Mouse (Mus musculus): ENCODE measurements at regions not wholly inside any gene's neighbourhood (a gene's known extent, or its start where the extent isn't known, plus 50 kb on each side); places are given as distances from the start of the nearest gene placed in this dataset.

- in situ Hi-C loops (cut with MseI, MboI), result no loop called here
Observed at GRCm38 (mm10) chr2:9683673-9684210, 197.3 kb upstream of the 4930412O13Rik start.

- in situ Hi-C loops (cut with MseI, MboI), result no loop called here
Observed at GRCm38 (mm10) chr2:9688176-9688575, 192.9 kb upstream of the 4930412O13Rik start.

- in situ Hi-C loops (cut with MseI, MboI), result no loop called here
Observed at GRCm38 (mm10) chr2:9689518-9689917, 191.5 kb upstream of the 4930412O13Rik start.

GRCm38 (mm10) chr2:9691506-9691905, 189.5 kb upstream of the 4930412O13Rik start:
- in situ Hi-C loops (cut with MseI, MboI), result no loop called here

- in situ Hi-C loops (cut with MseI, MboI), result no loop called here
Observed at GRCm38 (mm10) chr2:9691906-9692305, 189.1 kb upstream of the 4930412O13Rik start.

- in situ Hi-C loops (cut with MseI, MboI), result no loop called here
Observed at GRCm38 (mm10) chr2:9693351-9693750, 187.7 kb upstream of the 4930412O13Rik start.

GRCm38 (mm10) chr2:9694178-9694577, 186.9 kb upstream of the 4930412O13Rik start:
- in situ Hi-C loops (cut with MseI, MboI), result no loop called here

- in situ Hi-C loops (cut with MseI, MboI), result no loop called here
Observed at GRCm38 (mm10) chr2:9697591-9698345, 183.3 kb upstream of the 4930412O13Rik start.

GRCm38 (mm10) chr2:9704266-9704665, 176.8 kb upstream of the 4930412O13Rik start:
- in situ Hi-C loops (cut with MseI, MboI), result no loop called here

GRCm38 (mm10) chr2:9709466-9709865, 171.6 kb upstream of the 4930412O13Rik start:
- in situ Hi-C loops (cut with MseI, MboI), result no loop called here

GRCm38 (mm10) chr2:9717904-9718303, 163.1 kb upstream of the 4930412O13Rik start:
- in situ Hi-C loops (cut with MseI, MboI), result no loop called here

- in situ Hi-C loops (cut with MseI, MboI), result no loop called here
Observed at GRCm38 (mm10) chr2:9733243-9733642, 147.8 kb upstream of the 4930412O13Rik start.

GRCm38 (mm10) chr2:9744181-9744580, 136.9 kb upstream of the 4930412O13Rik start:
- in situ Hi-C loops (cut with MseI, MboI), result no loop called here

GRCm38 (mm10) chr2:9749829-9750788, 130.9 kb upstream of the 4930412O13Rik start:
- in situ Hi-C loops (cut with MseI, MboI), result no loop called here

- in situ Hi-C loops (cut with MseI, MboI), result no loop called here
Observed at GRCm38 (mm10) chr2:9753691-9754090, 127.4 kb upstream of the 4930412O13Rik start.

GRCm38 (mm10) chr2:9754153-9754552, 126.9 kb upstream of the 4930412O13Rik start:
- in situ Hi-C loops (cut with MseI, MboI), result no loop called here

GRCm38 (mm10) chr2:9757770-9758420, 123.2 kb upstream of the 4930412O13Rik start:
- in situ Hi-C loops (cut with MseI, MboI), result no loop called here

- in situ Hi-C loops (cut with MseI, MboI), result no loop called here
Observed at GRCm38 (mm10) chr2:9758983-9759382, 122.1 kb upstream of the 4930412O13Rik start.

- in situ Hi-C loops (cut with MseI, MboI), result no loop called here
Observed at GRCm38 (mm10) chr2:9759389-9760104, 121.5 kb upstream of the 4930412O13Rik start.

- in situ Hi-C loops (cut with MseI, MboI), result no loop called here
Observed at GRCm38 (mm10) chr2:9780159-9780558, 100.9 kb upstream of the 4930412O13Rik start.

- in situ Hi-C loops (cut with MseI, MboI), result no loop called here
Observed at GRCm38 (mm10) chr2:9782698-9783097, 98.4 kb upstream of the 4930412O13Rik start.

All from mouse trophoblast stem cell (cell line).